Mouse (Mus musculus): Measurements from ENCODE around the gene Rnf224.
A peak's percentile ranks its signal among the peaks of the same experiment; 100 is the strongest.
"Not testable (repeated sequence)": the region's sequence is repeated elsewhere in the genome, so short reads cannot be mapped to it uniquely, and the experiment has no call there.

Rnf224 gene

DNA sequence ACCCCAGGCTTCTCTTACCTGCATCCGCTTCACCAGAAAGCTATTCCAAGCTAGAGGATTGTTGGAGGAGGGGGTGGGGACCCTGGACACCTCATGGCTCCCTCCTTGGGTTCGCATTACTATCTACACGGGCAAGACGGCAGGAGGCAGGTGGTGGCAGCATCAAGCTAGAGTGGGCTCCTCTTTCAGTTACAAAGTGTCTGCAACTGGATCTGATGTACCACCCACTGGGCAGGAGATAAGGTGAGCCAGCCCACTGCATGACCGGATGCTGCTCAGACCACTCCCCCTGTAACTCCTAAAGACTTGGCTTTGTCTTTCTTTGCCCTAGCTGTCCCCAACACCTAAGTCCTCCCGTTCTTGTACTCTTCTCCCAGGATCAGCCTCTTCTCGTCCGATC, at the start of gene Rnf224:
TSS of gene Rnf224 (minus strand) at position 174 of the 400 bp plus-strand sequence.
- DNase-seq (ENCODE audit: low spot score), result no peak

DNA sequence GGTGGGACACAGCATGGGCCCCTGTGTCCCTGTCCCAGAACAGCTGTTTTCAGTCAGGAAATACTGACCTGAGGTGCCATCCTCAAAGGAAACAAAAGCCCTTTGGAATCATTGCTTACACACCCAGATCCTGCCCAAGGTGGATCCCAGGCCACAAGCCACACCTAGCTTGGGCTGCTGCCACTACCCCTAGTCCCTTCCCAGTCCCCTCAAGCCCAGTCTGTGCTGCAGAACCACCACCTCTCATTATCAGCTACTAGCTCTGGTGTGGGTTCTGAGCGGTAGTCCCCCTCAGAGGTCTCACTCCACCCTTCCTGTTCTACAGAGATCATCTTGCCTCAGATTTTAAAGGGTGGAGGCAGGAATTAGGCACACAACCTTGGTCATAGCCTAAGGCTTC, 49.7 kb upstream of the Rnf224 start:
- DNase-seq (ENCODE audit: low spot score), result no peak

DNA sequence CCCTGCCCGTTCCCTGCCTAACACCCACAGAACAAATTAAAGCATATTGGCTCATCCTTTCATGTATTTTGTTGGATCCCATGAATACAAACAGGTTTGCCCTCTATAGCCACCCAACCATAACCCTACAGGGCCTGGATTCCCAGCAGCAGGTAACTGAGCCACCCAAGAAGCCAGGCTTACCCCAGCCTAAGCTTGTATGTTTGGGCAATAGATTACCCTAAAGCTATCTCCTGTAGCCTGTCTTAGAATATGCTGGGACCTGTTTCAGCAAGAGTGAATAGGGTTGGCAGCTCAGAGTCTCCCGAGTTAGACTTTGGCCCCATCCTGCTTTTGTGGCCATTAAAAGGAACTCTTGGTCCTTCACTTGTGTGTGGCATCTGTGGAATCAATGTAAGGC, 49.0 kb upstream of the Rnf224 start:
- DNase-seq (ENCODE audit: low spot score), result no peak

GRCm38 (mm10) chr2:25278928-25279882, 42.6 kb upstream of the Rnf224 start:
- DNase-seq (ENCODE audit: low spot score), result peak; percentile 89

DNA sequence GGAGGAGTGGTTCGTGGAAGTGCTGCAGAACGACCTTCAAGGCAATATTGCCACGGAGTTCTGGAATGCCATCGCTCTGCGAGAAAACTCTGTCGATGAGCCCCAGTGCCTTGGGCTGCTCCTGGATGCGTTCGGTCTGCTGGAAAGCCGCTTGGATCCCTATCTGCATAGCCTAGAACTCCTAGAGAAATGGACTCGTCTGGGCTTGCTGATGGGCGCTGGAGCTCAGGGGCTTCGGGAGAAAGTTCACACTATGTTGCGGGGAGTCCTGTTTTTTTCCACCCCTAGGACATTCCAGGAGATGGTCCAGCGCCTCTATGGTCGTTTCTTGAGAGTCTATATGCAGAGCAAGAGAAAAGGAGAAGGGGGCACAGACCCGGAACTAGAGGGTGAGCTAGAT, 36.4 kb upstream of the Rnf224 start:
- DNase-seq (ENCODE audit: low spot score), result no peak

GRCm38 (mm10) chr2:25272515-25272914, 35.9 kb upstream of the Rnf224 start:
- DNase-seq (ENCODE audit: low spot score), result no peak

GRCm38 (mm10) chr2:25271827-25272511, 35.4 kb upstream of the Rnf224 start, which contains the start of the genes Ssna1 and Anapc2:
Gene Ssna1, minus strand, starts transcription at chr2:25272438.
Gene Anapc2, plus strand, starts transcription at chr2:25272478.
- peak; percentile 98 for DNase-seq (ENCODE audit: low spot score)

DNA sequence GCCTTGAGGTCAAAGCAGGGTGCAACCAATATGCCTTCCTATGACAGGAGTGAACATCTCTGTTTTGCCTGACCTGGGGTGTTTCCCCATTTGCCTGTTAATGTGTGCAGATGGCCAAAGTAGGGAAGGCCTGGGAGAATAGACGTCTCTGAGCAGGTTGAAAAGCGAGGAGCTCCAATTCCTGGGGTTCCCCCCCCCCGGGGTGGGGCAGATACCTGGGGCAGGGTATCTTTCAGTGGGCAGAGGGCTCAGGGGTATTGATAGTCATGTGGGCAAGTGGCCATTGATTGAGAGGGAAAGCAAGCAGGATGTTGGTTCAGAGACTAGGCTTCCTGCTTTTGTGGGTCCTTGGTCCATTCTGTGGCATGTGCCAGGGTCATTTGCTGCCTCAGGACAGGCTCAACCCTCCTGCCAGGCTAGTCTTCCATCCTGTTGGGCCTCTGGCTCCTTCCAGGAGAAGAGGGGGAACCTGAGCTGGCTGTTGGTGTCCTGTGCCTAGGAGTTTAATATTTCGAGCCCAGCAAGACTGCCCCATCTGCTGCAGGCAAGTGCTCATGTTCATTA, 31.2 kb upstream of the Rnf224 start:
- no peak for DNase-seq (ENCODE audit: low spot score)

DNA sequence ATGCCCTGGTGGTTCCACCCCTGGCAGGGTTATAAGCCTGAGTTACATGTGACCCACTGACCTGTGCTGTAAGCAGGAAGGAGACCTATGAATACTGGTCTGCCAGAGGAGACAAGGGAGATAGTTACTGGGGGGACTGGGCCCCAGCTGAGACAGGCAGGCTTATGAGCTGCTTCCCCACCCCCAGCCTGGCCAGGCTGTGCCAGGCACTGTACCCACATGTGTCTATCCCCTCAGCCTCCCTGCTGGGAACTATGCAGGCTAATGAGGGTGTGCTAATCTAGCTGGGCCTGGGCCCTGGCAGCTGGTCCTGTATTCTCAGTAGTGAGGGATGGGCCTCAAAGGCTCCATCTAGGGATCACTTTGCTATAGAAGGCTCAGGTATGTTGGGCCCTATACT, 30.7 kb upstream of the Rnf224 start:
- no peak for DNase-seq (ENCODE audit: low spot score)

DNA sequence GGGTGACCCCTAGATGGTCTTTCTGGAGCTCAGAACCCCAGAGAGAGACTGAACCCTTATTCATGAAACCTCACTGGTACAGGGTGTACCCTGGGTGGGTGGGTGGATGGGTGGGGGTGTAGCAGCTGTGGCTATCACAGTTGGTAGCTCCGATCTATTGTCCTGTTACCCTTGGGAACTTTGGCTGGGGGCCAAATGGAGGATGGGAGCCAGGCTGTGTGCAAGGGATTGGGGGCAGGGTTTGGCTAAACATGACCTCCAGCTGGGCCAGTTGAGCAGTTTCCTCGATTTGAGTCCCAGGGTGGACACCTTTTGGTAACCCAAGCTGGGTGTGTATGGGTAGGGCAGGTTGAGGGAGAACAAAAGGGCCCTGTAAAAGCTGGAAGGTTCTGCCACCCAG, 30.1 kb upstream of the Rnf224 start:
- no peak for DNase-seq (ENCODE audit: low spot score)

DNA sequence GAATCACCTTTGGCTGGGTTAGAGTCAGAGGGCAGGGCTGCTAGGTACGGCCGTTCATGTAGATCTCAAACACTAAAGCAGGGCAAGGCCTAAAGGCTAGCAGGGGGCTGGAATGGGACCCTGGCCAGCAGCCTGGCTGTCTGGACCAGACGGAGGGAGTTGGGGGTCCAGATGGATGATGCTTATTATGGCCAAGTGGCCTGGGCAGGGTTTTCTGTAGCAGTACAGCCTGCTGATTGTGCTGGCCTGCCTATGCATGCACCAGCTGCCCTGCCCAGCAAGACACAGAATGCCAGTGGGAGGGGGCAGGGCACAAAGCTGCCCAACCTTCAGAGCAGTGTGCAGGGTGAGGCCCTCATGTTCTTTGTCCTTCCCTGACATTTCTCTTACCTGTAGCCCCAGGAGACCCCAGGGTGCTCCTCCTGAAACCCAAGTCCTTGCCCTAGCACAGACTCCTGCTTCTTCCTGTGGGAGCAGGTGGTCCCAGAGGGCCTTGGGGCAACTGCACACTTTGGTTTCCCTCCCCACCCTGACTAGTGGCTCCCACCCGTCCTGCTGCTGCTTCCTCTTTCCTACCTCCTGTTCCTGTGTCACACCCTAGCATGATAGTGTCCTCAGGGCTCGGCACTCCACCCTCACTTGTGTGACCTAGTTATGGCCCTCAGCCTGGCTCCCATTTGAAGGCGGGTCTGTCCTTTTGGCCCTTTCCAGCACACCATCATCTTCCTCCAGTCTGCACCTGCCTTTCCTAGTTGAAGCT, 29.5 kb upstream of the Rnf224 start:
- no peak for DNase-seq (ENCODE audit: low spot score)

DNA sequence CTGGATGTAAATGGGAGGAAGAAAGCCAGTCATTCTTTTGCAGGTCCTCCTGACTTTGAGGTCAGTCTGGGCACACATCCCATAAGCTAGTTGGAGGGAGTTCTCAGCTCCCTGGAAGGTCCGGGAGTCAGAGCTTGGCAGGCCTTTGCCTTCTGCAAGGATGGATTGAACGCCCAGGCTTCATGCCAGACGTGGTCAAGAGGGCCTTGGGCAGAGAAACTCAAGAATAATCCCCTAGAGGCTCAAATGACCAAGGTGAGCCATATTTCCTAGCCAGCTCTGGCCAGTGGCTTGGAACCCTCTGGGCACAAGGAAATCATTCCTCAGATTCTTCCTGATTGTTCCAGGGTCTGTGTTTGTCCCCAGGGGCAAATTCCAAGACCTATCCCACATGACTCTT, 28.3 kb upstream of the Rnf224 start:
- no peak for DNase-seq (ENCODE audit: low spot score)

DNA sequence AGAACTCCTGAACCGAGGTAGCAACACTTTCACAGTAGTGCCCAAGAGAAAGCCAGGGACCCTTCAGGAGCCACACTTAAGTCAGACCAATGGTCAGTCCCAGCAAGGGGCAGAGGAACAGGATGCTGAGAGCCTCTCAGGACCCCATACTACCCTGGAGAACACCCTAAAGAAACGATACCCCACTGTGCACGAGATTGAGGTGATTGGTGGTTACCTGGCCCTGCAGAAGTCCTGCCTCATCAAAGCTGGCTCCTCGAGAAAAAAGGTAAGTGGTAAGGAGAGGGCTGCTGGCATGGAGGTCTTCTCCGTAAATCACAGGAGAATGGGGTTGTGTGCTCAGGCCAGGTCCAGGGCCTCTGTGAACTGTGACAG, 27.7 kb upstream of the Rnf224 start:
- no peak for DNase-seq (ENCODE audit: low spot score)

DNA sequence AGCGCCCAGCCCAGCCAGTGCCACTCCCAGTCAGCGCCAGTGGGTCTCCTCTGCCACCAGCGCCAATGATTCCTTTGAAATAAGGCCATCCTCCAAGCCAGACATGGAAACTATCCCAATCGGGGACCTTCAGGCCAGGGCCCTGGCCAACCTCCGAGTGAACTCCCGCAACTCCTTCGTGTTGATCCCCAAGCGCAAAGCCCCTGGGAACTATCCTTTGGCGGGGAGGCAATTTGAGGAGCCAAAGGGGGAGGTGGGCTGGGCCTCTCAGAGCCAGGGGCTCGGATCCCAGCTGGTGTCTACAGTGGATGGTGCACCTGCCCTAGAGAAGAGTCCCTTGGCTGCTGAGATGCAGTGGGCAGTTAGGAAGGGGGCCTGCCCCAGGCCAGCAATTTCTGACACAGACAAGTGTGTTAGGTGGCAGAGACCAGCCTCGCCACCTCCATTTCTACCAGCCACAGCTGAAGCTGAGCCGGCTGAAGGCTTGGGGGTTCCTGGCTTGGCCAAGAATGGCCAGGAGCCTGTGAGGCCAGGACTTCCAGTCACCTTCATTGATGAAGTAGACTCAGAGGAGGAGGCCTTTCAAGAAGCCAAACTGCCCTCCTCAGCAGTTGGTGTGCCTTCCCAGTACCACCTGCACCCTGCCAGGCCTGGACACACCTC, 27.2 kb upstream of the Rnf224 start:
- DNase-seq (ENCODE audit: low spot score), result no peak

- no peak for DNase-seq (ENCODE audit: low spot score)
These were observed 26.4 kb upstream of the Rnf224 start for GRCm38 (mm10) chr2:25262795-25263622.

GRCm38 (mm10) chr2:25262291-25262767, 25.7 kb upstream of the Rnf224 start, which contains the start of gene Tprn:
Gene Tprn, plus strand, starts transcription at chr2:25262618.
- peak; percentile 98 for DNase-seq (ENCODE audit: low spot score)

DNA sequence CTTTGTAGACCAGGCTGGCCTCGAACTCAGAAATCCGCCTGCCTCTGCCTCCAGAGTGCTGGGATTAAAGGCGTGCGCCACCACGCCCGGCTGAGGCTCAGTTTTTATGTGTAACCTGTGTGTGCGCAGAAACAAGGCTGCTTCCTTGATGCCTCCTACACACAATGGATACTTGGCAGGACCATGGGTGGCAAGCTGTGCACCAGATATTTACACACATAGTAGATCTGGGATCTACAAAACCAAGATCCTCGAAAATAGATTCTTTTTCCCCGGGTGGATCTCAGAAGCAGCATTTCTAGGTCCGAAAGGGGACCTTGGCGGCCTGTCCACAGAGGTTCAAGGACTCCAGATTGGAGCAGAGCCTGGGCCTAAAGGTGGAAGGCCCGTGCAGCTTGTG, 25.3 kb upstream of the Rnf224 start:
- DNase-seq (ENCODE audit: low spot score), result no peak

GRCm38 (mm10) chr2:25258887-25259286, 22.3 kb upstream of the Rnf224 start:
- DNase-seq (ENCODE audit: low spot score), result no peak

DNA sequence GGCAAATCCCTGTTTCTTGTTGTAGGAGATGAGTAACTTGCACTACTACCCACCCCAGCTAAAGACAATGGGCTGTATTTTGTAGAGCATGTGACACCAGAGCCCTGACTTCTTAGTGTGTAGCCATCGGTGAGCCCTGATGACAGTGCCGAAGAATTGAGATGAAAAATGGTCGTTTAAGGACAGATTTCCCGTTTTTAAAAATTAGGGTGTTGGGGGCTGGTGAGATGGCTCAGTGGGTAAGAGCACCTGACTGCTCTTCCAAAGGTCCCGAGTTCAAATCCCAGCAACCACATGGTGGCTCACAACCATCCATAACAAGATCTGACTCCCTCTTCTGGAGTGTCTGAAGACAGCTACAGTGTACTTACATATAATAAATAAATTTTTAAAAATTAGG, 20.7 kb upstream of the Rnf224 start:
- not testable (repeated sequence) for DNase-seq (ENCODE audit: low spot score)

DNA sequence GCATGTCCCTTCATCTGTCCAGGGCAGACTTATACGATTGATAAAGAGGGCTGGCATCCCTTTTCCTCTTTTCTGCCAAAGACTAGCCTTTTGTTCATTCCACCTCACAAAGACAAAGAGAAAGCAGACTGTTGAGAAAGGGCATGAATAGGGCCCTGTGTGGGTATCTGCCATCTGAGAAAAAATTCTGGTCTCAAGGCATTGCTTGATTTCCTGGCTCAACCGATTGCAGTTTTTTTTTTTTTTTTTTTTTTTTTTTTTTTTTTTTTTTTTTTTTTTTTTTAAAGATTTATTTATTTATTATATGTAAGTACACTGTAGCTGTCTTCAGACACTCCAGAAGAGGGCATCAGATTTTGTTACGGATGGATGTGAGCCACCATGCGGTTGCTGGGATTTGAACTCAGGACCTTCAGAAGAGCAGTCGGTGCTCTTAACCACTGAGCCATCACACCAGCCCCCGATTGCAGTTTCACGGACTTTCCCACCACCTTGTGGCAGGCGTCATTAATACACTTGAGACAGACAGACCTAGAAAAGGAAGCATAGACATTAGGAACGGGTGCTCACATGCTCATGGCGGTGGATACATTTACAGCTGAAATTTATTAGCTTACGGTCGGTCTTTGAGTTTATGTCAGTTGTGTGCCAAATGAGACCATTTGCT, 20.0 kb upstream of the Rnf224 start:
- DNase-seq (ENCODE audit: low spot score), result peak; percentile 55
